Mouse (Mus musculus) adrenal gland, adult (tissue): ENCODE data around the gene AC124502.3.
A peak's percentile ranks its signal among the peaks of the same experiment; 100 is the strongest.

Source experiments
- DNase-seq, 2 experiments: peaks; one replicate each; pipeline ENCODE4 v3.0.0; 2022 to 2023; ENCODE audit warnings: low spot score in 1 of 2; ENCODE audit not compliant: inconsistent age in 2 of 2

Gene AC124502.3

GRCm38 (mm10) chr19:5057876-5058775 lies 19.4 kb downstream of the AC124502.3 start:
- DNase-seq: no peak

- DNase-seq: no peak
Observed at GRCm38 (mm10) chr19:5058801-5059771, 20.4 kb downstream of the AC124502.3 start.

GRCm38 (mm10) chr19:5060365-5061330 lies 22.0 kb downstream of the AC124502.3 start:
- no peak for DNase-seq

GRCm38 (mm10) chr19:5062041-5062440 lies 23.4 kb downstream of the AC124502.3 start:
- DNase-seq: no peak

GRCm38 (mm10) chr19:5062446-5062845 lies 23.8 kb downstream of the AC124502.3 start:
- no peak for DNase-seq

- no peak for DNase-seq
Observed at GRCm38 (mm10) chr19:5065104-5065503, 26.4 kb downstream of the AC124502.3 start.

GRCm38 (mm10) chr19:5067040-5067799 lies 28.5 kb downstream of the AC124502.3 start:
- peak in 1 of 2 experiments; percentile 38 for DNase-seq

GRCm38 (mm10) chr19:5067867-5068569 lies 29.3 kb downstream of the AC124502.3 start, which contains the start of gene Cd248:
TSS of gene Cd248 (plus strand) at chr19:5068078.
- DNase-seq: peak in 1 of 2 experiments; percentile 65

- no peak for DNase-seq
Observed at GRCm38 (mm10) chr19:5068570-5069234, 30.0 kb downstream of the AC124502.3 start.

GRCm38 (mm10) chr19:5069486-5069885 lies 30.8 kb downstream of the AC124502.3 start:
- DNase-seq: no peak

GRCm38 (mm10) chr19:5069978-5070377 lies 31.3 kb downstream of the AC124502.3 start:
- DNase-seq: no peak

- no peak for DNase-seq
Observed at GRCm38 (mm10) chr19:5071077-5071476, 32.4 kb downstream of the AC124502.3 start.

GRCm38 (mm10) chr19:5071545-5072369 lies 33.1 kb downstream of the AC124502.3 start:
- peak; percentile 83 to 92 for DNase-seq

- DNase-seq: peak in 1 of 2 experiments; percentile 39
Observed at GRCm38 (mm10) chr19:5072389-5073019, 33.8 kb downstream of the AC124502.3 start.

- peak in 1 of 2 experiments; percentile 78 for DNase-seq
Observed at GRCm38 (mm10) chr19:5073028-5073427, 34.3 kb downstream of the AC124502.3 start.

GRCm38 (mm10) chr19:5073518-5073917 lies 34.8 kb downstream of the AC124502.3 start:
- no peak for DNase-seq

- DNase-seq: no peak
Observed at GRCm38 (mm10) chr19:5079279-5079678, 40.6 kb downstream of the AC124502.3 start.
